Mouse (Mus musculus) stomach, postnatal 0 days (tissue): ENCODE results near the gene Acta1.

ENCODE experiments used
- CTCF ChIP-seq: IDR thresholded peaks from 2 replicates; pipeline ENCODE4 v1.5.1; 2016; ENCODE audit warnings: antibody characterized with exemption, low read depth, mild to moderate bottlenecking, moderate library complexity
- EP300 ChIP-seq: optimal IDR thresholded peaks from 2 replicates; pipeline ENCODE3; 2016; ENCODE audit warnings: antibody characterized with exemption

- TF ChIP-seq CTCF (no peak), EP300 (no peak)
These were observed 6.6 kb downstream of the Acta1 start for GRCm38 (mm10) chr8:123887956-123888355.
